ENCODE assay signal across 10 mouse cellular contexts in genomic region chr2:106854758-106855157, GRCm38 (mm10).
A peak's percentile ranks its signal among the peaks of the same experiment; 100 is the strongest.
DNase-seq lines count a peak whose midpoint lies in the region; ATAC-seq lines count a peak whose summit lies in the region.
"Had no signal": no experiment of that assay in that cellular context is flagged by ENCODE, and none has a peak within 500 bp of the region (broad histone marks: within the 10 kb centered on the region; RNA-seq: fewer than 3 reads in every experiment).

No protein-coding gene starts in this region.

- no peak for ATAC-seq in forebrain, embryonic 11.5 days (replicated peaks; ENCODE audit: low FRiP score)
- ATAC-seq in embryonic facial prominence, embryonic 15.5 days (ENCODE audit: insufficient number of reproducible peaks, low FRiP score, low TSS enrichment, low read depth) = no peak
- ATAC-seq in hindbrain, embryonic 11.5 days (ENCODE audit: low FRiP score) = peak; percentile 26; the same call in 1 of the 2 replicates
- peak; percentile 38 for ATAC-seq in midbrain, embryonic 15.5 days (replicated peaks)
- ATAC-seq: inflammation-experienced regulatory T-cells, adult 6 months had no signal

- H3K9me3 ChIP-seq in forebrain, embryonic 10.5 days = no peaks in the 10 kb centered on the region
- no peaks in the 10 kb centered on the region for H3K9me3 ChIP-seq in forebrain, embryonic 11.5 days (ENCODE audit: control insufficient read depth, low read length)
- no peaks in the 10 kb centered on the region for H3K9me3 ChIP-seq in embryonic facial prominence, embryonic 15.5 days (replicated peaks)
- no peaks in the 10 kb centered on the region for H3K9me3 ChIP-seq in hindbrain, embryonic 11.5 days (ENCODE audit: control insufficient read depth, low read length)
- no peaks in the 10 kb centered on the region for H3K9me3 ChIP-seq in midbrain, embryonic 15.5 days
- H3K9me3 ChIP-seq: limb, embryonic 15.5 days had no signal

- H3K27ac ChIP-seq in forebrain, embryonic 10.5 days = peak overlapping the region; percentile 71
- H3K27ac ChIP-seq in forebrain, embryonic 11.5 days (ENCODE audit: low read depth, low read length) = no peak overlapping the region
- peak overlapping the region; percentile 34; the same call in 1 of the 2 replicates for H3K27ac ChIP-seq in embryonic facial prominence, embryonic 15.5 days (replicated peaks)
- no peak overlapping the region for H3K27ac ChIP-seq in hindbrain, embryonic 11.5 days (ENCODE audit: low read depth, low read length)
- 0 out of 2 replicates have a peak overlapping the region, but pooled peaks have one; percentile 5 for H3K27ac ChIP-seq in midbrain, embryonic 15.5 days
- H3K27ac ChIP-seq: limb, embryonic 15.5 days had no signal

- H3K36me3 ChIP-seq in forebrain, embryonic 10.5 days (replicated peaks) = 0 out of 2 replicates have a peak, but pooled peaks cover 3% of the 10 kb centered on the region
- H3K36me3 ChIP-seq in forebrain, embryonic 11.5 days (ENCODE audit: control insufficient read depth, insufficient read depth, low read length) = no peaks in the 10 kb centered on the region
- H3K36me3 ChIP-seq in embryonic facial prominence, embryonic 15.5 days = no peaks in the 10 kb centered on the region
- H3K36me3 ChIP-seq in hindbrain, embryonic 11.5 days (ENCODE audit: control insufficient read depth, insufficient read depth, low read length) = no peaks in the 10 kb centered on the region
- no peaks in the 10 kb centered on the region for H3K36me3 ChIP-seq in midbrain, embryonic 15.5 days (replicated peaks)
- H3K36me3 ChIP-seq: limb, embryonic 15.5 days had no signal

- 0 out of 2 replicates have a peak, but pooled peaks cover 6% of the 10 kb centered on the region for H3K27me3 ChIP-seq in forebrain, embryonic 10.5 days (ENCODE audit: poor library complexity, severe bottlenecking)
- no peaks in the 10 kb centered on the region for H3K27me3 ChIP-seq in forebrain, embryonic 11.5 days (ENCODE audit: control insufficient read depth, insufficient read depth, low read length)
- no peaks in the 10 kb centered on the region for H3K27me3 ChIP-seq in embryonic facial prominence, embryonic 15.5 days
- no peaks in the 10 kb centered on the region for H3K27me3 ChIP-seq in hindbrain, embryonic 11.5 days (ENCODE audit: control insufficient read depth, insufficient read depth, low read length)
- H3K27me3 ChIP-seq in midbrain, embryonic 15.5 days (replicated peaks) = no peaks in the 10 kb centered on the region
- H3K27me3 ChIP-seq: limb, embryonic 15.5 days had no signal

- no peak overlapping the region for H3K4me3 ChIP-seq in forebrain, embryonic 10.5 days
- H3K4me3 ChIP-seq in forebrain, embryonic 11.5 days (ENCODE audit: low read depth, low read length) = no peak overlapping the region
- no peak overlapping the region for H3K4me3 ChIP-seq in embryonic facial prominence, embryonic 15.5 days (replicated peaks)
- no peak overlapping the region for H3K4me3 ChIP-seq in hindbrain, embryonic 11.5 days (ENCODE audit: low read depth, low read length)
- no peak overlapping the region for H3K4me3 ChIP-seq in midbrain, embryonic 15.5 days
- H3K4me3 ChIP-seq: limb, embryonic 15.5 days had no signal

- 64% methylated on average over 8 of the region's 8 CpGs for WGBS in forebrain, embryonic 10.5 days
- WGBS in forebrain, embryonic 11.5 days = 45% methylated on average over 8 of the region's 8 CpGs
- 32% methylated on average over 8 of the region's 8 CpGs for WGBS in embryonic facial prominence, embryonic 15.5 days
- 34% methylated on average over 8 of the region's 8 CpGs for WGBS in hindbrain, embryonic 11.5 days
- 19% methylated on average over 8 of the region's 8 CpGs for WGBS in midbrain, embryonic 15.5 days

- peaks cover 60% of the 10 kb centered on the region for H3K4me1 ChIP-seq in forebrain, embryonic 10.5 days
- H3K4me1 ChIP-seq in forebrain, embryonic 11.5 days (replicated peaks; ENCODE audit: control insufficient read depth, insufficient read depth, low read length) = peaks cover 30% of the 10 kb centered on the region
- H3K4me1 ChIP-seq in embryonic facial prominence, embryonic 15.5 days = peaks cover 47% of the 10 kb centered on the region
- peaks cover 8% of the 10 kb centered on the region for H3K4me1 ChIP-seq in hindbrain, embryonic 11.5 days (replicated peaks; ENCODE audit: control insufficient read depth, insufficient read depth, low read length)
- H3K4me1 ChIP-seq in midbrain, embryonic 15.5 days = peaks cover 32% of the 10 kb centered on the region

- DNase-seq in forebrain, embryonic 10.5 days (ENCODE audit: extremely low spot score, low spot score) = no peak
- DNase-seq in forebrain, embryonic 11.5 days (ENCODE audit: low spot score) = no peak
- no peak for DNase-seq in hindbrain, embryonic 11.5 days (ENCODE audit: low spot score)
- DNase-seq in thymus, postnatal 10 days (ENCODE audit: low spot score in 2 of 2) = no peak
- no peak for DNase-seq in adrenal gland, postnatal 10 days
- no peak for DNase-seq in right cerebral cortex, postnatal 14 days

- no peak overlapping the region for H3K9ac ChIP-seq in forebrain, embryonic 11.5 days (ENCODE audit: low read length)
- no peak overlapping the region for H3K9ac ChIP-seq in embryonic facial prominence, embryonic 15.5 days
- H3K9ac ChIP-seq in hindbrain, embryonic 11.5 days (ENCODE audit: low read depth, low read length) = no peak overlapping the region
- no peak overlapping the region for H3K9ac ChIP-seq in midbrain, embryonic 15.5 days
- H3K9ac ChIP-seq: limb, embryonic 15.5 days had no signal

- H3K4me2 ChIP-seq in forebrain, embryonic 11.5 days (ENCODE audit: low read depth, low read length, severe bottlenecking) = no peak overlapping the region
- no peak overlapping the region for H3K4me2 ChIP-seq in embryonic facial prominence, embryonic 15.5 days (replicated peaks)
- no peak overlapping the region for H3K4me2 ChIP-seq in hindbrain, embryonic 11.5 days (replicated peaks; ENCODE audit: low read depth, low read length)
- H3K4me2 ChIP-seq in midbrain, embryonic 15.5 days = no peak overlapping the region
- H3K4me2 ChIP-seq: limb, embryonic 15.5 days had no signal

Comparison
In these comparisons a context has a peak if more than half of its experiments do, and no peak if none do; other contexts are left out.
1. H3K27ac ChIP-seq: peak in forebrain, embryonic 10.5 days (single experiment), embryonic facial prominence, embryonic 15.5 days (single experiment) and midbrain, embryonic 15.5 days (single experiment); none in forebrain, embryonic 11.5 days (single experiment) and hindbrain, embryonic 11.5 days (single experiment).
2. ATAC-seq: peak in hindbrain, embryonic 11.5 days (single experiment) and midbrain, embryonic 15.5 days (single experiment); none in forebrain, embryonic 11.5 days (single experiment) and embryonic facial prominence, embryonic 15.5 days (single experiment).